Mouse (Mus musculus): ENCODE measurements at regions not wholly inside any gene's neighbourhood (a gene's known extent, or its start where the extent isn't known, plus 50 kb on each side); places are given as distances from the start of the nearest gene placed in this dataset.
A peak's percentile ranks its signal among the peaks of the same experiment; 100 is the strongest.

- peak overlapping the region; percentile 43 for H3K4me2 ChIP-seq
- H3K27me3 ChIP-seq (ENCODE audit: control insufficient read depth, insufficient read depth, low read length): no peaks in the 10 kb centered on the region; the same call in 1 of the 2 replicates
- H3K9ac ChIP-seq (ENCODE audit: low read depth, low read length): no peak overlapping the region
- H3K4me3 ChIP-seq (ENCODE audit: low read depth, low read length): no peak overlapping the region
- no peak for ATAC-seq (replicated peaks; ENCODE audit: insufficient number of reproducible peaks, low FRiP score, low TSS enrichment)
- WGBS (ENCODE audit: insufficient replicate concordance): 17% methylated on average over 20 of the region's 20 CpGs
- H3K9me3 ChIP-seq (replicated peaks; ENCODE audit: control insufficient read depth, low read length): no peaks in the 10 kb centered on the region
- H3K4me1 ChIP-seq (ENCODE audit: control insufficient read depth, insufficient read depth, low read length): no peaks in the 10 kb centered on the region
- H3K27ac ChIP-seq (ENCODE audit: low read depth, low read length): no peak overlapping the region
- H3K36me3 ChIP-seq (ENCODE audit: control insufficient read depth, insufficient read depth, low read length): no peaks in the 10 kb centered on the region
Measured at GRCm38 (mm10) chrX:11826737-11827408, 333.3 kb downstream of the Bcor start.

GRCm38 (mm10) chrX:11829411-11830002 lies 330.6 kb downstream of the Bcor start:
- H3K27ac ChIP-seq (ENCODE audit: low read depth, low read length): no peak overlapping the region
- WGBS (ENCODE audit: insufficient replicate concordance): 62% methylated on average over 12 of the region's 12 CpGs

GRCm38 (mm10) chrX:11837566-11837965 lies 322.6 kb downstream of the Bcor start:
- Histone ChIP-seq H3K4me1 (ENCODE audit: control insufficient read depth, insufficient read depth, low read length) (peaks cover 8% of the 10 kb centered on the region; the same call in 1 of the 2 replicates), H3K4me3 (ENCODE audit: low read depth, low read length) (no peak overlapping the region), H3K27ac (ENCODE audit: low read depth, low read length) (no peak overlapping the region), H3K9ac (ENCODE audit: low read depth, low read length) (no peak overlapping the region), H3K36me3 (ENCODE audit: control insufficient read depth, insufficient read depth, low read length) (no peaks in the 10 kb centered on the region), H3K27me3 (ENCODE audit: control insufficient read depth, insufficient read depth, low read length) (peaks cover 6% of the 10 kb centered on the region), H3K9me3 (replicated peaks; ENCODE audit: control insufficient read depth, low read length) (no peaks in the 10 kb centered on the region), H3K4me2 (no peak overlapping the region)
- 39% methylated on average over 5 of the region's 5 CpGs for WGBS (ENCODE audit: insufficient replicate concordance)
- ATAC-seq (replicated peaks; ENCODE audit: insufficient number of reproducible peaks, low FRiP score, low TSS enrichment): no peak

More at GRCm38 (mm10) chrX:11829411-11830002, 330.6 kb downstream of the Bcor start:
- Histone ChIP-seq H3K36me3 (ENCODE audit: control insufficient read depth, insufficient read depth, low read length) (no peaks in the 10 kb centered on the region), H3K4me1 (ENCODE audit: control insufficient read depth, insufficient read depth, low read length) (no peaks in the 10 kb centered on the region), H3K4me2 (no peak overlapping the region), H3K27me3 (ENCODE audit: control insufficient read depth, insufficient read depth, low read length) (no peaks in the 10 kb centered on the region; the same call in 1 of the 2 replicates), H3K9ac (ENCODE audit: low read depth, low read length) (no peak overlapping the region), H3K4me3 (ENCODE audit: low read depth, low read length) (no peak overlapping the region), H3K9me3 (replicated peaks; ENCODE audit: control insufficient read depth, low read length) (no peaks in the 10 kb centered on the region)
- ATAC-seq (replicated peaks; ENCODE audit: insufficient number of reproducible peaks, low FRiP score, low TSS enrichment): no peak

DNA sequence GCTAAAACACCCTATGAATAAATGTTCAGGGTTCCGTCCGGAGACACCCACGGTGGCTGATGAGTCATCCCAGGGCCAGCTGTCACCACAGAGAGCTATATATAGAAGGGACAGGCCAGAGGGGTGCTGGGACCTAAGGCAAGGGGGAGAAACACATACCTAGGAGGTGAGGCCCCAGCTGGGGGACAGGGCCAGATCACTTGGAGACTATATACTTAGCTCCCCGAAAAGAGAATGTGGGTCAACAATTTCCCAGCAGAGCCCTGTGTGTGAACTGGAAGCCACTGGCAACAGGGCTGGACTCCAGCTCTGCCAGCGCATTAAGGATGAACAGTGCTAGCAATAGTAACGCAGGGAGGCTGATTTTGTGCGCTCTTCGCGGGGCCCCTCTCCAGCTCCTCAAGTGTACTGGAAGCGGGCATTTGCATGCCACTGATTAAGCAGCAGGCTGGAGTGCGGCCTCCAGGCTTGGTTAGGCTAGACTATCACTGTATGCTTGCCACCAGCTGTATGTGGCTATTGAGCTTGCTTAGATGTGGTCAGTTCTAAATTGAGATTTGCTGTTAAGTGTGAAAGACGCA lies 320.4 kb downstream of the Bcor start:
- H3K9ac ChIP-seq (ENCODE audit: low read depth, low read length): no peak overlapping the region
- no peak for ATAC-seq (replicated peaks; ENCODE audit: insufficient number of reproducible peaks, low FRiP score, low TSS enrichment)
- H3K27ac ChIP-seq (ENCODE audit: low read depth, low read length): peak overlapping the region; percentile 83
- 47% methylated on average over 12 of the region's 12 CpGs for WGBS (ENCODE audit: insufficient replicate concordance)
- H3K9me3 ChIP-seq (replicated peaks; ENCODE audit: control insufficient read depth, low read length): no peaks in the 10 kb centered on the region
- no peak overlapping the region for H3K4me2 ChIP-seq
- no peak overlapping the region for H3K4me3 ChIP-seq (ENCODE audit: low read depth, low read length)
- no peaks in the 10 kb centered on the region for H3K36me3 ChIP-seq (ENCODE audit: control insufficient read depth, insufficient read depth, low read length)
- peaks cover 8% of the 10 kb centered on the region; the same call in 1 of the 2 replicates for H3K4me1 ChIP-seq (ENCODE audit: control insufficient read depth, insufficient read depth, low read length)
- peaks cover 6% of the 10 kb centered on the region for H3K27me3 ChIP-seq (ENCODE audit: control insufficient read depth, insufficient read depth, low read length)

- Histone ChIP-seq H3K9ac (ENCODE audit: low read depth, low read length) (0 out of 2 replicates have a peak overlapping the region, but pooled peaks have one; percentile 10), H3K4me2 (no peak overlapping the region), H3K27ac (ENCODE audit: low read depth, low read length) (peak overlapping the region; percentile 83; the same call in 1 of the 2 replicates), H3K9me3 (replicated peaks; ENCODE audit: control insufficient read depth, low read length) (no peaks in the 10 kb centered on the region), H3K4me1 (ENCODE audit: control insufficient read depth, insufficient read depth, low read length) (peaks cover 8% of the 10 kb centered on the region; the same call in 1 of the 2 replicates), H3K27me3 (ENCODE audit: control insufficient read depth, insufficient read depth, low read length) (peaks cover 6% of the 10 kb centered on the region), H3K36me3 (ENCODE audit: control insufficient read depth, insufficient read depth, low read length) (no peaks in the 10 kb centered on the region), H3K4me3 (ENCODE audit: low read depth, low read length) (no peak overlapping the region)
- no peak for ATAC-seq (replicated peaks; ENCODE audit: insufficient number of reproducible peaks, low FRiP score, low TSS enrichment)
- 55% methylated on average over 11 of the region's 11 CpGs for WGBS (ENCODE audit: insufficient replicate concordance)
Measured at GRCm38 (mm10) chrX:11840319-11841035, 319.7 kb downstream of the Bcor start.

DNA sequence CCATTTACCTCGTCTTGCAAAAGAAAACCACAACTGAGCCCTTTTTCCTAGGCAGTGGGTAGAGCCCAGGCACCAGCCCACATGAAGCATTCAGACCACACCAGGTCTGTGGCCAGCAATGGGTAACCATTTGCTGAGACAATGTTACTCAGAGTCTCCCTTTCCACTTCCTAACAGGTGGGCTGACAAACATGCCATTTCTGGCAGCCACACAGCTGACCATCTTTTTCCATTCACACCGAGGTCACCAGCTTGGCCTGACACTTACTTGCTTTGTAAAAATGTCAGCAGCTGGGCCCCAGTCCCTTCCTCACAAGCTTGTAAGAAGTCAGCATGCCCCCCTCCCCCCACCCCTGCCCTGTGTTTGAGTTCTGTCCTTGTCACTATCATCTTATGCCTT lies 314.6 kb downstream of the Bcor start:
- ATAC-seq (replicated peaks; ENCODE audit: insufficient number of reproducible peaks, low FRiP score, low TSS enrichment): no peak
- Histone ChIP-seq H3K4me1 (ENCODE audit: control insufficient read depth, insufficient read depth, low read length) (peaks cover 3% of the 10 kb centered on the region; the same call in 1 of the 2 replicates), H3K27me3 (ENCODE audit: control insufficient read depth, insufficient read depth, low read length) (no peaks in the 10 kb centered on the region), H3K4me3 (ENCODE audit: low read depth, low read length) (no peak overlapping the region), H3K9me3 (replicated peaks; ENCODE audit: control insufficient read depth, low read length) (no peaks in the 10 kb centered on the region), H3K36me3 (ENCODE audit: control insufficient read depth, insufficient read depth, low read length) (no peaks in the 10 kb centered on the region), H3K4me2 (no peak overlapping the region), H3K27ac (ENCODE audit: low read depth, low read length) (no peak overlapping the region), H3K9ac (ENCODE audit: low read depth, low read length) (no peak overlapping the region)
- 54% methylated on average over 2 of the region's 2 CpGs for WGBS (ENCODE audit: insufficient replicate concordance)

DNA sequence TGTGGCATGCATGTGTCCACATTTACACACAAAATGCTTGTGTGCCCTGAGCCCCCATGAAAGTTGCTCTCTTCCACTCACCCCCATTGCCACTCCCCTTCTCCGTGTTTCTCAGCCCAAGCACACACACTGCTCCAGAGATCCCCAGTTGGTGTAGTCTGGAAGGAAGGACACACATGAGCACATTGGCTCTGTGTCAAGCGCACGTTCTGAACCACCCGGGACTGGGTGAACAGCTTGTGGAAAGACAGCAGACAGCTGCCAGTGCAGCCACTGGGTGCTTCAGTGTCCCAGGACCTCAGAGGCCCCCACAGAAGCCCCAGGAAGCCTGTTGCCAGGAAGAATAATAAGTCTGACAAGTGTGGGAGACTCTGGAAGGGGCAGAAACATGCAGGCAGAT lies 304.2 kb downstream of the Bcor start:
- 77% methylated on average over 4 of the region's 4 CpGs for WGBS (ENCODE audit: insufficient replicate concordance)
- H3K9ac ChIP-seq (ENCODE audit: low read depth, low read length): no peak overlapping the region
- H3K36me3 ChIP-seq (ENCODE audit: control insufficient read depth, insufficient read depth, low read length): no peaks in the 10 kb centered on the region
- no peak overlapping the region for H3K27ac ChIP-seq (ENCODE audit: low read depth, low read length)
- no peak overlapping the region for H3K4me2 ChIP-seq
- peaks cover 19% of the 10 kb centered on the region for H3K27me3 ChIP-seq (ENCODE audit: control insufficient read depth, insufficient read depth, low read length)
- no peak for ATAC-seq (replicated peaks; ENCODE audit: insufficient number of reproducible peaks, low FRiP score, low TSS enrichment)
- H3K4me3 ChIP-seq (ENCODE audit: low read depth, low read length): no peak overlapping the region
- no peaks in the 10 kb centered on the region; the same call in 1 of the 2 replicates for H3K9me3 ChIP-seq (replicated peaks; ENCODE audit: control insufficient read depth, low read length)
- H3K4me1 ChIP-seq (ENCODE audit: control insufficient read depth, insufficient read depth, low read length): no peaks in the 10 kb centered on the region; the same call in 1 of the 2 replicates

DNA sequence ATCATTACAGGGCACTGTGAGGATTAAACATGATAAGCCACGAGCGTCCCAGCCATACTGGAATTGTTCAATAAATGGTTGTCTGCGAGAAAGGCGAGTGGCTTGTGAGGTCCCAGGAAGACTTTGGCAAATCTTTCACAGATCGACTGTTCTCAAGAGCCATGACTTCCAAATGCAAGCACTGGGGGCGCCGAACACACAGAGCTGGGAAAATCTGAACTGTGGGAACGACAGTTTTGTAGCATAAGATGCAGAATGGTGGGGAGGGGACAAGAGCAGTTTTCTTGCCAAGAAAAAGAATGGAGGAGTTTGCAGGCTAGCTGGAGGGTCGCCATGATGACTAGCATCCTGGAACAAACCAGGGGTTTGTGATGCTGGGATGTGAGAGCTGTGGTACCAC lies 300.8 kb downstream of the Bcor start:
- Histone ChIP-seq H3K27ac (ENCODE audit: low read depth, low read length) (no peak overlapping the region), H3K9me3 (replicated peaks; ENCODE audit: control insufficient read depth, low read length) (no peaks in the 10 kb centered on the region; the same call in 1 of the 2 replicates), H3K9ac (ENCODE audit: low read depth, low read length) (no peak overlapping the region), H3K36me3 (ENCODE audit: control insufficient read depth, insufficient read depth, low read length) (no peaks in the 10 kb centered on the region), H3K4me3 (ENCODE audit: low read depth, low read length) (no peak overlapping the region), H3K4me2 (no peak overlapping the region), H3K4me1 (ENCODE audit: control insufficient read depth, insufficient read depth, low read length) (peaks cover 5% of the 10 kb centered on the region), H3K27me3 (ENCODE audit: control insufficient read depth, insufficient read depth, low read length) (peaks cover 27% of the 10 kb centered on the region)
- 58% methylated on average over 9 of the region's 9 CpGs for WGBS (ENCODE audit: insufficient replicate concordance)
- ATAC-seq (replicated peaks; ENCODE audit: insufficient number of reproducible peaks, low FRiP score, low TSS enrichment): no peak
